Mouse (Mus musculus): ENCODE measurements around the gene Zfp688. TPM values are rescaled to one million over a fixed set of nuclear protein-coding genes. Genes with fewer than 3 reads are reported as not detected.
"Not testable (repeated sequence)": the region's sequence is repeated elsewhere in the genome, so short reads cannot be mapped to it uniquely, and the experiment has no call there.

The Zfp688 gene
- polyA plus RNA-seq, 1 experiment, result 29.6 TPM

- peaks cover 8% of the 10 kb centered on the region for H3K36me3 ChIP-seq (ENCODE audit: control insufficient read depth, insufficient read depth, low read length)
- no peak overlapping the region for H3K27ac ChIP-seq (ENCODE audit: insufficient read depth, low read depth, low read length)
- no peak for TF ChIP-seq CTCF (IDR thresholded peaks at IDR 0.05; ENCODE audit: extremely low read depth, insufficient read length, insufficient replicate concordance, low read depth, low read length)
- no peak for TF ChIP-seq POLR2A (IDR thresholded peaks at IDR 0.05; ENCODE audit: low read depth, low read length)
- WGBS, result 68% methylated on average over 8 of the region's 8 CpGs
- H3K4me1 ChIP-seq (ENCODE audit: control insufficient read depth, insufficient read depth, insufficient read length, low read length), result peaks cover 9% of the 10 kb centered on the region; the same call in 1 of the 2 replicates
- peak overlapping the region; percentile 87 for H3K4me3 ChIP-seq (ENCODE audit: low read depth, low read length)
- H3K27me3 ChIP-seq (ENCODE audit: control insufficient read depth, insufficient read depth, low read length), result no peaks in the 10 kb centered on the region
Measured at GRCm38 (mm10) chr7:127392251-127392824, 29.5 kb downstream of the Zfp688 start.

- Histone ChIP-seq H3K27ac (ENCODE audit: insufficient read depth, low read depth, low read length) (no peak overlapping the region), H3K36me3 (ENCODE audit: control insufficient read depth, insufficient read depth, low read length) (peaks cover 8% of the 10 kb centered on the region), H3K4me3 (ENCODE audit: low read depth, low read length) (no peak overlapping the region), H3K27me3 (ENCODE audit: control insufficient read depth, insufficient read depth, low read length) (no peaks in the 10 kb centered on the region), H3K4me1 (ENCODE audit: control insufficient read depth, insufficient read depth, insufficient read length, low read length) (peaks cover 10% of the 10 kb centered on the region; the same call in 1 of the 2 replicates)
- 97% methylated on average over 16 of the region's 16 CpGs for WGBS
- no peak for TF ChIP-seq CTCF (IDR thresholded peaks at IDR 0.05; ENCODE audit: extremely low read depth, insufficient read length, insufficient replicate concordance, low read depth, low read length)
- TF ChIP-seq POLR2A (IDR thresholded peaks at IDR 0.05; ENCODE audit: low read depth, low read length), result no peak
Measured at GRCm38 (mm10) chr7:127391538-127391937, 30.3 kb downstream of the Zfp688 start.

- no peak for TF ChIP-seq POLR2A (IDR thresholded peaks at IDR 0.05; ENCODE audit: low read depth, low read length)
- TF ChIP-seq CTCF (IDR thresholded peaks at IDR 0.05; ENCODE audit: extremely low read depth, insufficient read length, insufficient replicate concordance, low read depth, low read length), result no peak
- Histone ChIP-seq H3K36me3 (ENCODE audit: control insufficient read depth, insufficient read depth, low read length) (peaks cover 8% of the 10 kb centered on the region), H3K27ac (ENCODE audit: insufficient read depth, low read depth, low read length) (no peak overlapping the region), H3K4me3 (ENCODE audit: low read depth, low read length) (no peak overlapping the region), H3K27me3 (ENCODE audit: control insufficient read depth, insufficient read depth, low read length) (no peaks in the 10 kb centered on the region), H3K4me1 (ENCODE audit: control insufficient read depth, insufficient read depth, insufficient read length, low read length) (peaks cover 10% of the 10 kb centered on the region; the same call in 1 of the 2 replicates)
- WGBS, result 78% methylated on average over 7 of the region's 7 CpGs
Measured at GRCm38 (mm10) chr7:127390306-127390705, 31.6 kb downstream of the Zfp688 start.

- not testable (repeated sequence) for H3K27me3 ChIP-seq (ENCODE audit: control insufficient read depth, insufficient read depth, low read length); H3K4me1 ChIP-seq (ENCODE audit: control insufficient read depth, insufficient read depth, insufficient read length, low read length); H3K4me3 ChIP-seq (ENCODE audit: low read depth, low read length); H3K27ac ChIP-seq (ENCODE audit: insufficient read depth, low read depth, low read length)
- H3K36me3 ChIP-seq (ENCODE audit: control insufficient read depth, insufficient read depth, low read length), result peaks cover 11% of the 10 kb centered on the region
Measured at GRCm38 (mm10) chr7:127388201-127388600, 33.7 kb downstream of the Zfp688 start.

- WGBS, result 6% methylated on average over 35 of the region's 38 CpGs
- TF ChIP-seq POLR2A (IDR thresholded peaks at IDR 0.05; ENCODE audit: low read depth, low read length) (no peak), CTCF (IDR thresholded peaks at IDR 0.05; ENCODE audit: extremely low read depth, insufficient read length, insufficient replicate concordance, low read depth, low read length) (no peak)
- Histone ChIP-seq H3K27me3 (ENCODE audit: control insufficient read depth, insufficient read depth, low read length) (no peaks in the 10 kb centered on the region), H3K27ac (ENCODE audit: insufficient read depth, low read depth, low read length) (peak within 1 kb of the TSS; percentile 21; the same call in 1 of the 2 replicates), H3K36me3 (ENCODE audit: control insufficient read depth, insufficient read depth, low read length) (peaks cover 13% of the 10 kb centered on the region), H3K4me1 (ENCODE audit: control insufficient read depth, insufficient read depth, insufficient read length, low read length) (peaks cover 1% of the 10 kb centered on the region; the same call in 1 of the 2 replicates), H3K4me3 (ENCODE audit: low read depth, low read length) (peak within 1 kb of the TSS; percentile 76)
Measured at GRCm38 (mm10) chr7:127386641-127387392, 35.1 kb downstream of the Zfp688 start, which contains the start of gene 9130019O22Rik. 9130019O22Rik (minus strand) TSS chr7:127387166.

GRCm38 (mm10) chr7:127385560-127385959, 36.3 kb downstream of the Zfp688 start:
- not testable (repeated sequence) for H3K4me3 ChIP-seq (ENCODE audit: low read depth, low read length); H3K36me3 ChIP-seq (ENCODE audit: control insufficient read depth, insufficient read depth, low read length); H3K27ac ChIP-seq (ENCODE audit: insufficient read depth, low read depth, low read length); H3K27me3 ChIP-seq (ENCODE audit: control insufficient read depth, insufficient read depth, low read length); H3K4me1 ChIP-seq (ENCODE audit: control insufficient read depth, insufficient read depth, insufficient read length, low read length)
- 95% methylated on average over 4 of the region's 4 CpGs for WGBS

- peaks cover 11% of the 10 kb centered on the region for H3K36me3 ChIP-seq (ENCODE audit: control insufficient read depth, insufficient read depth, low read length)
- H3K4me3 ChIP-seq (ENCODE audit: low read depth, low read length), result no peak overlapping the region
- peak overlapping the region; percentile 94 for H3K27ac ChIP-seq (ENCODE audit: insufficient read depth, low read depth, low read length)
- TF ChIP-seq POLR2A (IDR thresholded peaks at IDR 0.05; ENCODE audit: low read depth, low read length), result no peak
- 22% methylated on average over 6 of the region's 6 CpGs for WGBS
- peaks cover 13% of the 10 kb centered on the region; the same call in 1 of the 2 replicates for H3K4me1 ChIP-seq (ENCODE audit: control insufficient read depth, insufficient read depth, insufficient read length, low read length)
- no peaks in the 10 kb centered on the region for H3K27me3 ChIP-seq (ENCODE audit: control insufficient read depth, insufficient read depth, low read length)
Measured at GRCm38 (mm10) chr7:127378310-127378921, 43.5 kb downstream of the Zfp688 start.
